Mouse (Mus musculus): ENCODE results near the gene 7530416G11Rik. TPM values are rescaled to one million over a fixed set of nuclear protein-coding genes. Genes with fewer than 3 reads are reported as not detected.

The 7530416G11Rik gene
- polyA plus RNA-seq, 1 experiment from 2014 or later: not detected

GRCm38 (mm10) chr15:85524404-85524950, 21.4 kb upstream of the 7530416G11Rik start:
- 10% methylated on average over 12 of the region's 12 CpGs for WGBS
- Histone ChIP-seq H3K4me3 (ENCODE audit: low read depth, low read length) (no peak overlapping the region), H3K9ac (ENCODE audit: low read length) (no peak overlapping the region), H3K4me2 (ENCODE audit: low read length) (no peak overlapping the region), H3K27me3 (replicated peaks; ENCODE audit: control insufficient read depth, insufficient read depth, low read length) (no peaks in the 10 kb centered on the region), H3K9me3 (replicated peaks; ENCODE audit: control insufficient read depth, low read length) (no peaks in the 10 kb centered on the region), H3K4me1 (ENCODE audit: control insufficient read depth, insufficient read depth, low read length) (peaks cover 10% of the 10 kb centered on the region), H3K36me3 (ENCODE audit: control insufficient read depth, insufficient read depth, low read length) (no peaks in the 10 kb centered on the region), H3K27ac (ENCODE audit: low read depth, low read length) (no peak overlapping the region)
- no peak for DNase-seq (ENCODE audit: low spot score)
- ATAC-seq: no peak

GRCm38 (mm10) chr15:85523173-85523991, 20.4 kb upstream of the 7530416G11Rik start:
- Histone ChIP-seq H3K4me1 (ENCODE audit: control insufficient read depth, insufficient read depth, low read length) (peaks cover 10% of the 10 kb centered on the region), H3K27me3 (replicated peaks; ENCODE audit: control insufficient read depth, insufficient read depth, low read length) (no peaks in the 10 kb centered on the region), H3K27ac (ENCODE audit: low read depth, low read length) (no peak overlapping the region), H3K9me3 (replicated peaks; ENCODE audit: control insufficient read depth, low read length) (no peaks in the 10 kb centered on the region), H3K4me3 (ENCODE audit: low read depth, low read length) (no peak overlapping the region), H3K9ac (ENCODE audit: low read length) (no peak overlapping the region; the same call in 1 of the 2 replicates), H3K4me2 (ENCODE audit: low read length) (peak overlapping the region; percentile 12; the same call in 1 of the 2 replicates), H3K36me3 (ENCODE audit: control insufficient read depth, insufficient read depth, low read length) (no peaks in the 10 kb centered on the region)
- DNase-seq (ENCODE audit: low spot score) (peak; percentile 50), ATAC-seq (peak; percentile 46; the same call in 1 of the 2 replicates)
- 5% methylated on average over 14 of the region's 14 CpGs for WGBS

- no peak overlapping the region for H3K27ac ChIP-seq (ENCODE audit: low read depth, low read length)
- H3K4me2 ChIP-seq (ENCODE audit: low read length): no peak overlapping the region
- H3K9me3 ChIP-seq (replicated peaks; ENCODE audit: control insufficient read depth, low read length): no peaks in the 10 kb centered on the region
- DNase-seq (ENCODE audit: low spot score) (no peak), ATAC-seq (no peak)
- H3K4me3 ChIP-seq (ENCODE audit: low read depth, low read length): no peak overlapping the region
- H3K9ac ChIP-seq (ENCODE audit: low read length): no peak overlapping the region
- 69% methylated on average over 4 of the region's 4 CpGs for WGBS
- H3K36me3 ChIP-seq (ENCODE audit: control insufficient read depth, insufficient read depth, low read length): no peaks in the 10 kb centered on the region
- no peaks in the 10 kb centered on the region for H3K27me3 ChIP-seq (replicated peaks; ENCODE audit: control insufficient read depth, insufficient read depth, low read length)
- H3K4me1 ChIP-seq (ENCODE audit: control insufficient read depth, insufficient read depth, low read length): peaks cover 7% of the 10 kb centered on the region
Measured at GRCm38 (mm10) chr15:85519438-85519837, 16.4 kb upstream of the 7530416G11Rik start.

GRCm38 (mm10) chr15:85507370-85508014, 4.5 kb upstream of the 7530416G11Rik start:
- peak; percentile 45 for ATAC-seq
- DNase-seq (ENCODE audit: low spot score): peak; percentile 47
- Histone ChIP-seq H3K9ac (ENCODE audit: low read length) (peak overlapping the region; percentile 40), H3K36me3 (ENCODE audit: control insufficient read depth, insufficient read depth, low read length) (no peaks in the 10 kb centered on the region), H3K27me3 (replicated peaks; ENCODE audit: control insufficient read depth, insufficient read depth, low read length) (no peaks in the 10 kb centered on the region), H3K9me3 (replicated peaks; ENCODE audit: control insufficient read depth, low read length) (no peaks in the 10 kb centered on the region), H3K27ac (ENCODE audit: low read depth, low read length) (peak overlapping the region; percentile 22; the same call in 1 of the 2 replicates), H3K4me1 (ENCODE audit: control insufficient read depth, insufficient read depth, low read length) (peaks cover 10% of the 10 kb centered on the region), H3K4me2 (ENCODE audit: low read length) (no peak overlapping the region), H3K4me3 (ENCODE audit: low read depth, low read length) (no peak overlapping the region)
- WGBS: 13% methylated on average over 31 of the region's 32 CpGs

GRCm38 (mm10) chr15:85506680-85507079, 3.7 kb upstream of the 7530416G11Rik start:
- Histone ChIP-seq H3K4me3 (ENCODE audit: low read depth, low read length) (no peak overlapping the region), H3K36me3 (ENCODE audit: control insufficient read depth, insufficient read depth, low read length) (no peaks in the 10 kb centered on the region), H3K9ac (ENCODE audit: low read length) (no peak overlapping the region), H3K27ac (ENCODE audit: low read depth, low read length) (no peak overlapping the region), H3K4me2 (ENCODE audit: low read length) (no peak overlapping the region), H3K4me1 (ENCODE audit: control insufficient read depth, insufficient read depth, low read length) (peaks cover 10% of the 10 kb centered on the region), H3K9me3 (replicated peaks; ENCODE audit: control insufficient read depth, low read length) (no peaks in the 10 kb centered on the region), H3K27me3 (replicated peaks; ENCODE audit: control insufficient read depth, insufficient read depth, low read length) (no peaks in the 10 kb centered on the region)
- no peak for ATAC-seq
- WGBS: 87% methylated on average over 1 of the region's 1 CpGs
- no peak for DNase-seq (ENCODE audit: low spot score)

- peak; percentile 52 for ATAC-seq
- peaks cover 10% of the 10 kb centered on the region for H3K4me1 ChIP-seq (ENCODE audit: control insufficient read depth, insufficient read depth, low read length)
- H3K9me3 ChIP-seq (replicated peaks; ENCODE audit: control insufficient read depth, low read length): no peaks in the 10 kb centered on the region
- H3K36me3 ChIP-seq (ENCODE audit: control insufficient read depth, insufficient read depth, low read length): no peaks in the 10 kb centered on the region
- H3K4me2 ChIP-seq (ENCODE audit: low read length): no peak overlapping the region
- DNase-seq (ENCODE audit: low spot score): peak; percentile 61
- H3K4me3 ChIP-seq (ENCODE audit: low read depth, low read length): no peak overlapping the region
- H3K27ac ChIP-seq (ENCODE audit: low read depth, low read length): peak overlapping the region; percentile 50; the same call in 1 of the 2 replicates
- no peak overlapping the region for H3K9ac ChIP-seq (ENCODE audit: low read length)
- H3K27me3 ChIP-seq (replicated peaks; ENCODE audit: control insufficient read depth, insufficient read depth, low read length): no peaks in the 10 kb centered on the region
- 55% methylated on average over 14 of the region's 14 CpGs for WGBS
Measured at GRCm38 (mm10) chr15:85505118-85505925, 2.3 kb upstream of the 7530416G11Rik start.

- no peak for ATAC-seq
- no peak overlapping the region for H3K4me3 ChIP-seq (ENCODE audit: low read depth, low read length)
- H3K9ac ChIP-seq (ENCODE audit: low read length): no peak overlapping the region
- H3K27me3 ChIP-seq (replicated peaks; ENCODE audit: control insufficient read depth, insufficient read depth, low read length): no peaks in the 10 kb centered on the region
- no peaks in the 10 kb centered on the region for H3K9me3 ChIP-seq (replicated peaks; ENCODE audit: control insufficient read depth, low read length)
- H3K4me2 ChIP-seq (ENCODE audit: low read length): no peak overlapping the region
- no peak overlapping the region for H3K27ac ChIP-seq (ENCODE audit: low read depth, low read length)
- no peak for DNase-seq (ENCODE audit: low spot score)
- WGBS: 87% methylated on average over 10 of the region's 10 CpGs
- peaks cover 15% of the 10 kb centered on the region for H3K4me1 ChIP-seq (ENCODE audit: control insufficient read depth, insufficient read depth, low read length)
- no peaks in the 10 kb centered on the region for H3K36me3 ChIP-seq (ENCODE audit: control insufficient read depth, insufficient read depth, low read length)
Measured at GRCm38 (mm10) chr15:85500267-85500666, 2.8 kb downstream of the 7530416G11Rik start.

GRCm38 (mm10) chr15:85497981-85498475, 5.0 kb downstream of the 7530416G11Rik start:
- H3K4me3 ChIP-seq (ENCODE audit: low read depth, low read length): no peak overlapping the region
- H3K9ac ChIP-seq (ENCODE audit: low read length): peak overlapping the region; percentile 25; the same call in 1 of the 2 replicates
- H3K27me3 ChIP-seq (replicated peaks; ENCODE audit: control insufficient read depth, insufficient read depth, low read length): no peaks in the 10 kb centered on the region
- H3K27ac ChIP-seq (ENCODE audit: low read depth, low read length): peak overlapping the region; percentile 78
- no peaks in the 10 kb centered on the region for H3K9me3 ChIP-seq (replicated peaks; ENCODE audit: control insufficient read depth, low read length)
- peak overlapping the region; percentile 16; the same call in 1 of the 2 replicates for H3K4me2 ChIP-seq (ENCODE audit: low read length)
- ATAC-seq (peak; percentile 57), DNase-seq (ENCODE audit: low spot score) (peak; percentile 73)
- H3K4me1 ChIP-seq (ENCODE audit: control insufficient read depth, insufficient read depth, low read length): peaks cover 32% of the 10 kb centered on the region
- WGBS: 5% methylated on average over 10 of the region's 10 CpGs
- no peaks in the 10 kb centered on the region for H3K36me3 ChIP-seq (ENCODE audit: control insufficient read depth, insufficient read depth, low read length)
